Mouse (Mus musculus) bone marrow, adult 2 months (tissue): Measurements from ENCODE around the gene Pgam2.

Source experiments
- CTCF ChIP-seq: fragments of 200-500 bp; IDR thresholded peaks from 2 replicates; pipeline ENCODE4 v1.5.1; 2011; ENCODE audit warnings: low read length, control low read depth; ENCODE audit not compliant: control insufficient read depth, insufficient read depth
- POLR2A ChIP-seq: fragments of 200-500 bp; IDR thresholded peaks from 2 replicates; pipeline ENCODE4 v1.6.1; 2011; ENCODE audit warnings: low read depth, mild to moderate bottlenecking, control low read depth, low read length, borderline replicate concordance; ENCODE audit not compliant: control insufficient read depth

- TF ChIP-seq POLR2A (no peak), CTCF (no peak)
Observed at GRCm38 (mm10) chr11:5762633-5762982, 40.9 kb downstream of the Pgam2 start.
